Mouse (Mus musculus): Measurements from ENCODE around the gene Tspan14. TPM values are rescaled to one million over a fixed set of nuclear protein-coding genes. Genes with fewer than 3 reads are reported as not detected.
A peak's percentile ranks its signal among the peaks of the same experiment; 100 is the strongest.

Gene Tspan14
- 84.5 and 88.2 TPM in 2 replicates for polyA plus RNA-seq (2014; fragmentation: Nextera tagmentation; extraction: Ambion mirVana)

GRCm38 (mm10) chr14:40966392-40966861 is at the start of gene Tspan14:
Gene Tspan14 (minus strand): TSS chr14:40966807.
- under 1% methylated on average over 49 of the region's 54 CpGs for WGBS
- peak within 1 kb of the TSS; percentile 80 for H3K27ac ChIP-seq (ENCODE audit: low read length)
- no peaks in the 10 kb centered on the region for H3K27me3 ChIP-seq (ENCODE audit: control insufficient read depth, insufficient read depth, low read length)
- peak within 1 kb of the TSS; percentile 86 for H3K4me2 ChIP-seq (replicated peaks; ENCODE audit: low read depth, low read length)
- peak; percentile 51 for ATAC-seq (ENCODE audit: insufficient number of reproducible peaks, insufficient read depth, low FRiP score, low read depth)
- H3K4me3 ChIP-seq (ENCODE audit: low read depth, low read length): peak within 1 kb of the TSS; percentile 89
- no peaks in the 10 kb centered on the region for H3K36me3 ChIP-seq (ENCODE audit: control insufficient read depth, insufficient read depth, low read length)
- H3K9me3 ChIP-seq (ENCODE audit: control insufficient read depth, low read depth, low read length): no peaks in the 10 kb centered on the region
- peak within 1 kb of the TSS; percentile 79 for H3K9ac ChIP-seq (replicated peaks; ENCODE audit: low read depth, low read length)
- peaks cover 21% of the 10 kb centered on the region; the same call in 1 of the 2 replicates for H3K4me1 ChIP-seq (ENCODE audit: control insufficient read depth, insufficient read depth, low read length)

GRCm38 (mm10) chr14:41014701-41015240 is 48.2 kb upstream of the Tspan14 start:
- H3K4me1 ChIP-seq (ENCODE audit: control insufficient read depth, insufficient read depth, low read length): 0 out of 2 replicates have a peak, but pooled peaks cover 3% of the 10 kb centered on the region
- ATAC-seq (ENCODE audit: insufficient number of reproducible peaks, insufficient read depth, low FRiP score, low read depth): no peak
- WGBS: 72% methylated on average over 5 of the region's 5 CpGs

GRCm38 (mm10) chr14:41013630-41014613 is 47.3 kb upstream of the Tspan14 start, which contains the start of gene Fam213a:
Gene Fam213a (minus strand): TSS chr14:41013788.
- Histone ChIP-seq H3K9me3 (ENCODE audit: control insufficient read depth, low read depth, low read length) (no peaks in the 10 kb centered on the region), H3K36me3 (ENCODE audit: control insufficient read depth, insufficient read depth, low read length) (no peaks in the 10 kb centered on the region), H3K4me2 (replicated peaks; ENCODE audit: low read depth, low read length) (peak within 1 kb of the TSS; percentile 75), H3K4me1 (ENCODE audit: control insufficient read depth, insufficient read depth, low read length) (0 out of 2 replicates have a peak, but pooled peaks cover 3% of the 10 kb centered on the region), H3K4me3 (ENCODE audit: low read depth, low read length) (peak within 1 kb of the TSS; percentile 51), H3K27ac (ENCODE audit: low read length) (no peak within 1 kb of the TSS), H3K9ac (replicated peaks; ENCODE audit: low read depth, low read length) (peak within 1 kb of the TSS; percentile 43), H3K27me3 (ENCODE audit: control insufficient read depth, insufficient read depth, low read length) (no peaks in the 10 kb centered on the region)
- WGBS: 4% methylated on average over 32 of the region's 32 CpGs
- ATAC-seq (ENCODE audit: insufficient number of reproducible peaks, insufficient read depth, low FRiP score, low read depth): peak; percentile 94

More at GRCm38 (mm10) chr14:41014701-41015240, 48.2 kb upstream of the Tspan14 start:
- Histone ChIP-seq H3K9ac (replicated peaks; ENCODE audit: low read depth, low read length) (no peak overlapping the region), H3K9me3 (ENCODE audit: control insufficient read depth, low read depth, low read length) (no peaks in the 10 kb centered on the region), H3K4me2 (replicated peaks; ENCODE audit: low read depth, low read length) (no peak overlapping the region), H3K27me3 (ENCODE audit: control insufficient read depth, insufficient read depth, low read length) (no peaks in the 10 kb centered on the region), H3K27ac (ENCODE audit: low read length) (no peak overlapping the region), H3K36me3 (ENCODE audit: control insufficient read depth, insufficient read depth, low read length) (no peaks in the 10 kb centered on the region), H3K4me3 (ENCODE audit: low read depth, low read length) (no peak overlapping the region)

GRCm38 (mm10) chr14:41013143-41013542 is 46.5 kb upstream of the Tspan14 start:
- ATAC-seq (ENCODE audit: insufficient number of reproducible peaks, insufficient read depth, low FRiP score, low read depth): no peak
- H3K9ac ChIP-seq (replicated peaks; ENCODE audit: low read depth, low read length): peak overlapping the region; percentile 43
- 23% methylated on average over 9 of the region's 9 CpGs for WGBS
- no peaks in the 10 kb centered on the region for H3K36me3 ChIP-seq (ENCODE audit: control insufficient read depth, insufficient read depth, low read length)
- H3K4me2 ChIP-seq (replicated peaks; ENCODE audit: low read depth, low read length): peak overlapping the region; percentile 75
- H3K27me3 ChIP-seq (ENCODE audit: control insufficient read depth, insufficient read depth, low read length): no peaks in the 10 kb centered on the region
- no peaks in the 10 kb centered on the region for H3K9me3 ChIP-seq (ENCODE audit: control insufficient read depth, low read depth, low read length)
- peak overlapping the region; percentile 51 for H3K4me3 ChIP-seq (ENCODE audit: low read depth, low read length)
- H3K27ac ChIP-seq (ENCODE audit: low read length): no peak overlapping the region
- peaks cover 8% of the 10 kb centered on the region; the same call in 1 of the 2 replicates for H3K4me1 ChIP-seq (ENCODE audit: control insufficient read depth, insufficient read depth, low read length)

- H3K9me3 ChIP-seq (ENCODE audit: control insufficient read depth, low read depth, low read length): no peaks in the 10 kb centered on the region
- no peak overlapping the region for H3K9ac ChIP-seq (replicated peaks; ENCODE audit: low read depth, low read length)
- no peak overlapping the region for H3K4me2 ChIP-seq (replicated peaks; ENCODE audit: low read depth, low read length)
- no peaks in the 10 kb centered on the region for H3K27me3 ChIP-seq (ENCODE audit: control insufficient read depth, insufficient read depth, low read length)
- no peaks in the 10 kb centered on the region for H3K36me3 ChIP-seq (ENCODE audit: control insufficient read depth, insufficient read depth, low read length)
- H3K4me1 ChIP-seq (ENCODE audit: control insufficient read depth, insufficient read depth, low read length): peaks cover 17% of the 10 kb centered on the region; the same call in 1 of the 2 replicates
- H3K27ac ChIP-seq (ENCODE audit: low read length): no peak overlapping the region
- no peak overlapping the region for H3K4me3 ChIP-seq (ENCODE audit: low read depth, low read length)
- ATAC-seq (ENCODE audit: insufficient number of reproducible peaks, insufficient read depth, low FRiP score, low read depth): no peak
- WGBS: 80% methylated on average over 3 of the region's 3 CpGs
Measured at GRCm38 (mm10) chr14:41011916-41012315, 45.3 kb upstream of the Tspan14 start.

- no peaks in the 10 kb centered on the region for H3K9me3 ChIP-seq (ENCODE audit: control insufficient read depth, low read depth, low read length)
- peak overlapping the region; percentile 63; the same call in 1 of the 2 replicates for H3K27ac ChIP-seq (ENCODE audit: low read length)
- no peak overlapping the region for H3K4me2 ChIP-seq (replicated peaks; ENCODE audit: low read depth, low read length)
- no peaks in the 10 kb centered on the region for H3K36me3 ChIP-seq (ENCODE audit: control insufficient read depth, insufficient read depth, low read length)
- no peak overlapping the region for H3K4me3 ChIP-seq (ENCODE audit: low read depth, low read length)
- ATAC-seq (ENCODE audit: insufficient number of reproducible peaks, insufficient read depth, low FRiP score, low read depth): peak; percentile 74
- peaks cover 32% of the 10 kb centered on the region; the same call in 1 of the 2 replicates for H3K4me1 ChIP-seq (ENCODE audit: control insufficient read depth, insufficient read depth, low read length)
- H3K27me3 ChIP-seq (ENCODE audit: control insufficient read depth, insufficient read depth, low read length): no peaks in the 10 kb centered on the region
- H3K9ac ChIP-seq (replicated peaks; ENCODE audit: low read depth, low read length): no peak overlapping the region
- WGBS: 22% methylated on average over 2 of the region's 2 CpGs
Measured at GRCm38 (mm10) chr14:41008138-41008537, 41.5 kb upstream of the Tspan14 start.

GRCm38 (mm10) chr14:41007641-41008040 is 41.0 kb upstream of the Tspan14 start:
- Histone ChIP-seq H3K9me3 (ENCODE audit: control insufficient read depth, low read depth, low read length) (no peaks in the 10 kb centered on the region), H3K4me3 (ENCODE audit: low read depth, low read length) (no peak overlapping the region), H3K27ac (ENCODE audit: low read length) (peak overlapping the region; percentile 63; the same call in 1 of the 2 replicates), H3K9ac (replicated peaks; ENCODE audit: low read depth, low read length) (no peak overlapping the region), H3K36me3 (ENCODE audit: control insufficient read depth, insufficient read depth, low read length) (no peaks in the 10 kb centered on the region), H3K4me1 (ENCODE audit: control insufficient read depth, insufficient read depth, low read length) (peaks cover 32% of the 10 kb centered on the region; the same call in 1 of the 2 replicates), H3K4me2 (replicated peaks; ENCODE audit: low read depth, low read length) (no peak overlapping the region), H3K27me3 (ENCODE audit: control insufficient read depth, insufficient read depth, low read length) (no peaks in the 10 kb centered on the region)
- 7% methylated on average over 5 of the region's 5 CpGs for WGBS
- ATAC-seq (ENCODE audit: insufficient number of reproducible peaks, insufficient read depth, low FRiP score, low read depth): peak; percentile 74; the same call in 1 of the 2 replicates

- Histone ChIP-seq H3K9ac (replicated peaks; ENCODE audit: low read depth, low read length) (no peak overlapping the region), H3K4me3 (ENCODE audit: low read depth, low read length) (no peak overlapping the region), H3K4me2 (replicated peaks; ENCODE audit: low read depth, low read length) (no peak overlapping the region), H3K4me1 (ENCODE audit: control insufficient read depth, insufficient read depth, low read length) (peaks cover 32% of the 10 kb centered on the region; the same call in 1 of the 2 replicates), H3K9me3 (ENCODE audit: control insufficient read depth, low read depth, low read length) (no peaks in the 10 kb centered on the region), H3K27ac (ENCODE audit: low read length) (peak overlapping the region; percentile 29; the same call in 1 of the 2 replicates), H3K27me3 (ENCODE audit: control insufficient read depth, insufficient read depth, low read length) (no peaks in the 10 kb centered on the region), H3K36me3 (ENCODE audit: control insufficient read depth, insufficient read depth, low read length) (no peaks in the 10 kb centered on the region)
- 33% methylated on average over 3 of the region's 3 CpGs for WGBS
- ATAC-seq (ENCODE audit: insufficient number of reproducible peaks, insufficient read depth, low FRiP score, low read depth): no peak
Measured at GRCm38 (mm10) chr14:41006899-41007298, 40.3 kb upstream of the Tspan14 start.
